18 mouse cellular contexts compared by ENCODE assay signal in genomic region chr13:54967501-54967900, GRCm38 (mm10). TPM values are rescaled to one million over a fixed set of nuclear protein-coding genes. Genes with fewer than 3 reads are reported as not detected.
DNase-seq lines count a peak whose midpoint lies in the region; ATAC-seq and TF ChIP-seq lines count a peak whose summit lies in the region.
"Had no signal": no experiment of that assay in that cellular context is flagged by ENCODE, and none has a peak within 500 bp of the region (broad histone marks: within the 10 kb centered on the region; RNA-seq: fewer than 3 reads in every experiment).

No protein-coding gene starts in this region.

- 57% methylated on average over 11 of the region's 11 CpGs for WGBS in forebrain, embryonic 12.5 days
- WGBS in forebrain, postnatal 0 days = 47% methylated on average over 11 of the region's 11 CpGs
- 24% methylated on average over 11 of the region's 11 CpGs for WGBS in hindbrain, postnatal 0 days
- 24% methylated on average over 11 of the region's 11 CpGs for WGBS in midbrain, postnatal 0 days

- no peak overlapping the region for H3K4me2 ChIP-seq in forebrain, embryonic 12.5 days
- H3K4me2 ChIP-seq in forebrain, postnatal 0 days (ENCODE audit: low read depth) = no peak overlapping the region
- no peak overlapping the region for H3K4me2 ChIP-seq in hindbrain, postnatal 0 days (ENCODE audit: low read depth, low read length)
- no peak overlapping the region for H3K4me2 ChIP-seq in midbrain, postnatal 0 days (ENCODE audit: low read depth, low read length, poor library complexity, severe bottlenecking)
- H3K4me2 ChIP-seq: embryonic facial prominence, embryonic 12.5 days; liver, embryonic 15.5 days had no signal

- peak overlapping the region; percentile 59; the same call in 1 of the 2 replicates for H3K27ac ChIP-seq in forebrain, embryonic 12.5 days
- H3K27ac ChIP-seq in forebrain, postnatal 0 days (ENCODE audit: low read depth, low read length) = peak overlapping the region; percentile 29; the same call in 1 of the 2 replicates
- H3K27ac ChIP-seq in hindbrain, postnatal 0 days = peak overlapping the region; percentile 36; the same call in 1 of the 2 replicates
- H3K27ac ChIP-seq in midbrain, postnatal 0 days (ENCODE audit: low read depth, low read length) = peak overlapping the region; percentile 2; the same call in 1 of the 2 replicates
- H3K27ac ChIP-seq: embryonic facial prominence, embryonic 12.5 days; liver, embryonic 15.5 days had no signal

- H3K4me3 ChIP-seq in forebrain, embryonic 12.5 days (replicated peaks) = no peak overlapping the region
- no peak overlapping the region for H3K4me3 ChIP-seq in forebrain, postnatal 0 days (ENCODE audit: low read depth, low read length)
- H3K4me3 ChIP-seq in hindbrain, postnatal 0 days (ENCODE audit: low read length) = no peak overlapping the region
- no peak overlapping the region for H3K4me3 ChIP-seq in midbrain, postnatal 0 days (ENCODE audit: low read depth, low read length)
- H3K4me3 ChIP-seq: embryonic facial prominence, embryonic 12.5 days; liver, embryonic 15.5 days had no signal

- peaks cover 27% of the 10 kb centered on the region for H3K27me3 ChIP-seq in forebrain, embryonic 12.5 days
- H3K27me3 ChIP-seq in forebrain, postnatal 0 days (ENCODE audit: insufficient read depth, low read length) = no peaks in the 10 kb centered on the region
- peaks cover 4% of the 10 kb centered on the region; the same call in 1 of the 2 replicates for H3K27me3 ChIP-seq in hindbrain, postnatal 0 days (ENCODE audit: insufficient read depth, low read length)
- no peaks in the 10 kb centered on the region; the same call in 1 of the 2 replicates for H3K27me3 ChIP-seq in midbrain, postnatal 0 days (ENCODE audit: insufficient read depth, low read length)
- H3K27me3 ChIP-seq: embryonic facial prominence, embryonic 12.5 days; liver, embryonic 15.5 days had no signal

- peak; percentile 68; the same call in 1 of the 2 replicates for ATAC-seq in forebrain, embryonic 12.5 days (ENCODE audit: low FRiP score)
- ATAC-seq in forebrain, postnatal 0 days = peak; percentile 26; the same call in 1 of the 2 replicates
- ATAC-seq in hindbrain, postnatal 0 days = 0 out of 2 replicates have a peak, but pooled peaks have one; percentile 13
- ATAC-seq in midbrain, postnatal 0 days (ENCODE audit: low FRiP score) = no peak
- ATAC-seq: activated CD4-positive, CD25-positive, alpha-beta regulatory T cell, adult 4 months had no signal

- H3K9ac ChIP-seq in forebrain, embryonic 12.5 days = peak overlapping the region; percentile 40; the same call in 1 of the 2 replicates
- no peak overlapping the region for H3K9ac ChIP-seq in forebrain, postnatal 0 days
- 0 out of 2 replicates have a peak overlapping the region, but pooled peaks have one; percentile 17 for H3K9ac ChIP-seq in hindbrain, postnatal 0 days (replicated peaks; ENCODE audit: low read length)
- no peak overlapping the region for H3K9ac ChIP-seq in midbrain, postnatal 0 days (replicated peaks; ENCODE audit: low read length, poor library complexity, severe bottlenecking)
- H3K9ac ChIP-seq: embryonic facial prominence, embryonic 12.5 days; liver, embryonic 15.5 days had no signal

- H3K4me1 ChIP-seq in forebrain, embryonic 12.5 days = peaks cover 44% of the 10 kb centered on the region
- no peaks in the 10 kb centered on the region; the same call in none of the 2 replicates for H3K4me1 ChIP-seq in forebrain, postnatal 0 days (ENCODE audit: insufficient read depth)
- peaks cover 25% of the 10 kb centered on the region for H3K4me1 ChIP-seq in hindbrain, postnatal 0 days (ENCODE audit: insufficient read depth, low read length)
- H3K4me1 ChIP-seq in midbrain, postnatal 0 days (ENCODE audit: insufficient read depth, low read length) = peaks cover 15% of the 10 kb centered on the region
- H3K4me1 ChIP-seq: liver, embryonic 15.5 days had no signal

- no peaks in the 10 kb centered on the region for H3K36me3 ChIP-seq in forebrain, embryonic 12.5 days (replicated peaks)
- H3K36me3 ChIP-seq in forebrain, postnatal 0 days (ENCODE audit: insufficient read depth) = no peaks in the 10 kb centered on the region
- H3K36me3 ChIP-seq in hindbrain, postnatal 0 days (ENCODE audit: insufficient read depth, low read length) = no peaks in the 10 kb centered on the region
- H3K36me3 ChIP-seq in midbrain, postnatal 0 days (ENCODE audit: insufficient read depth, low read length) = no peaks in the 10 kb centered on the region
- H3K36me3 ChIP-seq: embryonic facial prominence, embryonic 12.5 days; liver, embryonic 15.5 days had no signal

- TF ChIP-seq CTCF in forebrain, postnatal 0 days (IDR thresholded peaks at IDR 0.05; ENCODE audit: low read depth) = no peak
- no peak for TF ChIP-seq CTCF in hindbrain, postnatal 0 days (IDR thresholded peaks at IDR 0.05; ENCODE audit: low read depth)
- TF ChIP-seq CTCF in midbrain, postnatal 0 days (IDR thresholded peaks at IDR 0.05) = no peak

- intact Hi-C loops in heart, postnatal 36 days (cut with DNase I) = no loop called here

- no peak for DNase-seq in forebrain, postnatal 0 days
- no peak for DNase-seq in hindbrain, postnatal 0 days (ENCODE audit: low spot score)
- no peak for DNase-seq in midbrain, postnatal 0 days (ENCODE audit: low spot score)
- DNase-seq in heart, postnatal 36 days = no peak
- DNase-seq in adrenal gland, adult 18-20 months (ENCODE audit: low spot score in 2 of 2) = no peak
- DNase-seq in urinary bladder, postnatal 25 days (ENCODE audit: low spot score) = no peak
- DNase-seq: adrenal gland, postnatal 36 days; cerebellum, adult 2 months; heart, adult 18-20 months; kidney, adult 8-10 months; kidney, postnatal 36 days; lung, postnatal 10 days; thymus, adult 2 months had no signal

- no peaks in the 10 kb centered on the region for H3K9me3 ChIP-seq in forebrain, embryonic 12.5 days
- no peaks in the 10 kb centered on the region for H3K9me3 ChIP-seq in forebrain, postnatal 0 days (ENCODE audit: low read length)
- no peaks in the 10 kb centered on the region for H3K9me3 ChIP-seq in hindbrain, postnatal 0 days (ENCODE audit: low read length)
- no peaks in the 10 kb centered on the region for H3K9me3 ChIP-seq in midbrain, postnatal 0 days (ENCODE audit: low read length)
- H3K9me3 ChIP-seq: embryonic facial prominence, embryonic 12.5 days; liver, embryonic 15.5 days had no signal

RNA-seq across cellular contexts. Expression of gene Unc5a, which starts 18.3 kb away (rescaled TPM):
- 4.8 and 5.6 TPM in 2 replicates for polyA plus RNA-seq in forebrain, embryonic 12.5 days (2016; fragmentation: Nextera tagmentation; extraction: Ambion mirVana)
- 27.5 and 46.1 TPM in 2 replicates for total RNA-seq in forebrain, postnatal 0 days (2014; rRNA removed)
- polyA plus RNA-seq in forebrain, postnatal 0 days (2015; fragmentation: Nextera tagmentation; extraction: Ambion mirVana) = 19.8 and 22.5 TPM in 2 replicates
- total RNA-seq in hindbrain, postnatal 0 days (2014; rRNA removed) = 49.9 and 53.0 TPM in 2 replicates
- 10.5 and 11.7 TPM in 2 replicates for polyA plus RNA-seq in hindbrain, postnatal 0 days (2015; fragmentation: Nextera tagmentation; extraction: Ambion mirVana)
- 24.2 and 29.0 TPM in 2 replicates for total RNA-seq in midbrain, postnatal 0 days (2014; rRNA removed)
- 12.7 and 14.3 TPM in 2 replicates for polyA plus RNA-seq in midbrain, postnatal 0 days (2015; fragmentation: Nextera tagmentation; extraction: Ambion mirVana)
- total RNA-seq in heart, postnatal 36 days (2021) = under 1 TPM; 0.49 to 0.92 TPM
- 1 to 10 TPM; 7.4 to 9.1 TPM for total RNA-seq in adrenal gland, adult 18-20 months (2021)

RNA-seq across cellular contexts. Expression of gene Hk3, which starts 53.7 kb away (rescaled TPM):
- 0.32 and 0.96 TPM in 2 replicates for polyA plus RNA-seq in forebrain, embryonic 12.5 days (2016; fragmentation: Nextera tagmentation; extraction: Ambion mirVana)
- 0.76 and 1.4 TPM in 2 replicates for total RNA-seq in forebrain, postnatal 0 days (2014; rRNA removed)
- polyA plus RNA-seq in forebrain, postnatal 0 days (2015; fragmentation: Nextera tagmentation; extraction: Ambion mirVana) = 0.48 and 0.65 TPM in 2 replicates
- 1.7 and 1.9 TPM in 2 replicates for total RNA-seq in hindbrain, postnatal 0 days (2014; rRNA removed)
- polyA plus RNA-seq in hindbrain, postnatal 0 days (2015; fragmentation: Nextera tagmentation; extraction: Ambion mirVana) = 0.78 and 1.1 TPM in 2 replicates
- total RNA-seq in midbrain, postnatal 0 days (2014; rRNA removed) = 1.0 and 1.7 TPM in 2 replicates
- polyA plus RNA-seq in midbrain, postnatal 0 days (2015; fragmentation: Nextera tagmentation; extraction: Ambion mirVana) = 0.79 and 0.80 TPM in 2 replicates
- total RNA-seq in heart, postnatal 36 days (2021) = under 1 TPM; 0.72 to 0.87 TPM
- total RNA-seq in adrenal gland, adult 18-20 months (2021) = 1 to 10 TPM; 1.1 to 2.6 TPM
- polyA plus RNA-seq: C2C12 had no signal

Comparison
In these comparisons a context has a peak if more than half of its experiments do, and no peak if none do; other contexts are left out.
1. H3K9ac ChIP-seq: peak in forebrain, embryonic 12.5 days (single experiment) and hindbrain, postnatal 0 days (single experiment); none in forebrain, postnatal 0 days (single experiment) and midbrain, postnatal 0 days (single experiment).
2. H3K27ac ChIP-seq: peak in every context shown above with its lines; median percentile 59 in forebrain, embryonic 12.5 days; 36 in hindbrain, postnatal 0 days; 29 in forebrain, postnatal 0 days; 2 in midbrain, postnatal 0 days.
3. RNA of gene Unc5a, which starts 18.3 kb away (total RNA-seq): 49.9 to 53.0 TPM in hindbrain, postnatal 0 days, 27.5 to 46.1 TPM in forebrain, postnatal 0 days, 24.2 to 29.0 TPM in midbrain, postnatal 0 days and 7.4 to 9.1 TPM in adrenal gland, adult 18-20 months; 0.49 to 0.92 TPM in heart, postnatal 36 days; every median in the first group is over 4 times any median in the second.